Mouse (Mus musculus) cortical plate, adult 2 months (tissue): ENCODE measurements around the gene Vps45. TPM values are rescaled to one million over a fixed set of nuclear protein-coding genes. Genes with fewer than 3 reads are reported as not detected.

Experiments
- H3K27ac ChIP-seq: fragments of 200-500 bp; 2 replicates; pipeline ENCODE4 v1.5.1; 2012; ENCODE audit warnings: low read length, control low read depth, inconsistent platforms; ENCODE audit not compliant: insufficient read depth
- H3K4me1 ChIP-seq: fragments of 200-500 bp; 2 replicates; pipeline ENCODE4 v1.6.1; 2011; ENCODE audit warnings: low read length; ENCODE audit not compliant: control insufficient read depth, insufficient read depth
- H3K4me3 ChIP-seq: fragments of 200-500 bp; 2 replicates; pipeline ENCODE4 v1.5.1; 2011; ENCODE audit warnings: mild to moderate bottlenecking, low read length, control low read depth; ENCODE audit not compliant: insufficient read depth
- CTCF ChIP-seq: fragments of 200-500 bp; IDR thresholded peaks from 2 replicates; pipeline ENCODE4 v1.5.1; 2011; ENCODE audit warnings: mild to moderate bottlenecking, control low read depth, low read length; ENCODE audit not compliant: insufficient read depth; ENCODE audit errors: extremely low read depth
- POLR2A ChIP-seq: fragments of 200-500 bp; IDR thresholded peaks from 2 replicates; pipeline ENCODE4 v1.6.1; 2011; ENCODE audit warnings: mild to moderate bottlenecking, low read length, control low read depth; ENCODE audit not compliant: insufficient read depth; ENCODE audit errors: extremely low read depth
- polyA plus RNA-seq: library from polyadenylated mRNA; depleted of rRNA; stranded (reverse); fragments of >200 nt; gene quantifications from 2 replicates; pipeline ENCODE4 v1.2.3, GENCODE M21; 2012

Vps45 gene
- polyA plus RNA-seq, 1 experiment, result 32.1 TPM

DNA sequence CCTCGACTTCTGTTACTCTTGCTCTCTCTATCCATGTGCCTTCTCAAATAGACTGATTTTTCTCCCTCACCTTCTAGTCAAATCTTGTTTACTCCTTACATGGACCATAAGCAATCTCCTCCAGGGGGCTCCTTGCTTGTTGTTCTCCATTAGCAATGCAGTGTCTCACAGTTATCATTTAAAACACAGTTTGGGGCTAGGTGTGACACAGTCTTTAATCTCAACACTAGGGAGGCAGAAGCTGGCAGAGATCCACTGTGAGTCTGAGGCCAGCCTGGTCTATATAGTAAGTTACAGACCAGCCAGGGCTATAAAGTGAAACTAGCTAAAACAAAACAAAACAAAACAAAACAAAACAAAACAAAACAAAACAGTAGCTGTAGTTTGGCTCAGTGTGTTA is 31.1 kb downstream of the Vps45 start:
- Histone ChIP-seq H3K4me1 (no peaks in the 10 kb centered on the region), H3K4me3 (no peak overlapping the region), H3K27ac (no peak overlapping the region)
- no peak for TF ChIP-seq CTCF
- TF ChIP-seq POLR2A, result no peak

DNA sequence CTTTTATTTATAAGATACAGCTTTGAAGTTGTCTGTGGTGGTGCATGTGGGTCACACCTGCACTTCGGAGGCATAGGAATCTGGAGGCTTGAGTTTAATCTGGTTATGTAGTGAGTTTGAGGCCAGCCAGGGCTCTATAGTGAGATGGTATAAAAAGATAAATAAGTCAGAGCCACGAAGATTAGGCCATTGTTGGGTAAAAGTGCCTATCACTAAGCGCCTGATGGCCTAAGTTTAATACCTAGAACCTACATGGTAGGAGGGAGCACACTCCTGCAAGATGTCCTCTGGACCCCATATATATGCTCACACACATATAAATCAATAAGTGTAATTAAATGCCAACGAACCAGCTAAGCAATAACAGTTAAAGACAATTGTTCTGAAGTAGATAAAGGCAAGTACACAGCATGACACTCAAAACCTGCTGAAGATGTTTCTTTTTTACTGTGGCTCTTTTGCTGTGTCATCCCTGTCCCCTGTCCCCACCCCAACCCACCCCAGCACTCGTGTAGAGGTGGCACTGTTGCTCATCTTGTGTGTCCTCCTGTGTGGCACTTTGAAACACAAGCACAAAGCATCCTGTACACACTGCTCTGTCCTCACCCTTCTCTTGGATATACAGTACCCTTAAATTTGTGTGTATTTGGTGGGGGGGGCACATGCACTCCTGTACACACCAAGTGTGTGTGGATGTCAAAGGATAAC is 36.7 kb downstream of the Vps45 start:
- H3K27ac ChIP-seq, result no peak overlapping the region
- H3K4me3 ChIP-seq, result no peak overlapping the region
- H3K4me1 ChIP-seq, result no peaks in the 10 kb centered on the region
- TF ChIP-seq POLR2A (no peak), CTCF (no peak)

DNA sequence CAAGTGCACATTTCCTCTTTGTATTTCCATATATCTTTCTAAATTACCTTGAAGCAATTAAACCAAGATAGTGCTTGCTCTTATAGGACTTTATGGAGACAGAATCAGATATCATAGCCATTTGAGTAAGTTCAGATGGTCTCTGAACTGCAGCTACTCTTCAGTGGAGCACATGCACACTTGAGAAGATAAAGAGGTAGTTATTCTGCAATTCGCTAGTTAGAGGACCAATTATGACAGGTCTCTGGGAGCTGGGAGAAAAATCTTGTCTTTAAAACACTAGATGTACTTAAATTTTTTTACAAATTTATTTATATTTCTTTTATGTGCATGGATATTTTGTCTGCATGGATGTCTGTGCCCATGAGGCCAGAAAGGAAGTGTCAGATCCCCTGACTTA is 37.5 kb downstream of the Vps45 start:
- Histone ChIP-seq H3K27ac (no peak overlapping the region), H3K4me3 (no peak overlapping the region), H3K4me1 (no peaks in the 10 kb centered on the region)
- TF ChIP-seq CTCF (no peak), POLR2A (no peak)

DNA sequence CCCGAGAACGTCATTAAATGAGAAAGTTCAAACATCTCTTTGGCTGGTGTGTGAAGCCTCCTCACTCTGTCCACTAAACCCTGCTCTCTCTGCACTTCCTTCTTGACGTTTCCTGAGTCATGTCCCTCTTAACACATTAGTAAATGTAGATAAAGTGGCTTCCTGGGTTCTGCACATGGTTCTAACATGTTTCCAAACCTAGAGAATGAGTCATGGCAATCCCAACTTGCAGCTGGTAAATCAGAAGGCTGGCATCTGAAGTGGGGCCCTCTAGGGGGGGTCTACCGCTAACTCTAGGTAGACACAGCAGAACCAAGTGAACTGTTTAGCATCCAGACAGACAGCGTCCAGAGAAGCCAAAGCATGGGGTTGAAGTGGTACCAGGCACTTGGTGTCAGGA is 40.8 kb downstream of the Vps45 start:
- Histone ChIP-seq H3K4me1 (no peaks in the 10 kb centered on the region; the same call in 1 of the 2 replicates), H3K4me3 (no peak overlapping the region), H3K27ac (no peak overlapping the region)
- no peak for TF ChIP-seq CTCF
- no peak for TF ChIP-seq POLR2A

DNA sequence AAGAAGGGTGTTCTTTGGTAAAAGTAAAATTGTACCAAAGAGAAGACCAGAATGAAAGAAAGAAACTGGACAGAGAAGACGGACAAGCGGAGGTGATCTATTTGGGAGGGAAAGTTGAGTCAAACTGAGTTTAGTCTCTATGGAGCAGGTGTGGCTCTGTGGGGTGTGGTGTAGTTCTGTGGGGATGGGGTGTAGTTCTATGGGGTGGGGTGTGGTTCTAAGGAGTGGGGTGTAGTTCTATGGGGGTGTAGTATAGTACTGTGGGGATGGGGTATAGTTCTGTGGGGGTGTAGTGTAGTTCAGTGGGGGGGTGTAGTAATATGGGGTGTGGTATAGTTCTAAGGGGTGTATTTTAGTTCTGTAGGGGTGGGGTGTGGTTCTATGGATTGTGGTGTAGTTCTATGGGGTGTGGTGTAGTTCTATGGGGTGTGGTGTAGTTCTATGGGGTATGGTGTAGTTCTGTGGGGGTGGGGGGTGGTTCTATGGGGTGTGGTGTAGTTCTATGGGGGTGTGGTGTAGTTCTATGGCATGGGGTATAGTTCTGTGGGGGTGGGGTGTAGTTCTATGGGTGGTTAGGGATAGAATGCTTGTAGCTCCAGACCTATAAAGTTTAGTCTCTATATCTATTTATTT is 41.9 kb downstream of the Vps45 start:
- TF ChIP-seq CTCF (no peak), POLR2A (no peak)
- Histone ChIP-seq H3K27ac (no peak overlapping the region), H3K4me1 (no peaks in the 10 kb centered on the region; the same call in none of the 2 replicates), H3K4me3 (no peak overlapping the region)

DNA sequence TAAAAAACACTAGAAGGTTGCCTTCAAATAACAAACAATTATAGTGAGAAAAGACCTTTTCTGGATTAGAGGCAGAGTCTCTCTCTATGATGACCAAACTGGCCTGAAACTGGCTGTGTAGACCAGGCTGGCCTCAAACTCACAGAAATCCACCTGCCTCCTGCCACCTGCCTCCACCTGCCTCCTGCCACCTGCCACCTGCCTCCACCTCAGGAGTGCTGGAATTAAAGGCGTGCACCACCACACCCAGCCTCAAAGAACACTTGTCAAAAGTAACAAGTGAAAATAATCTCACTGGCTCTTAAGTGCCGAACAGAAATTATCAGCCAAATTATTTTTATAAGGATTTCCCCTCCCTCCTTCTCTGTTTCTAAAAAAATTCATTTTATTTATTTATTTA is 42.6 kb downstream of the Vps45 start:
- TF ChIP-seq CTCF (no peak), POLR2A (no peak)
- Histone ChIP-seq H3K4me3 (no peak overlapping the region), H3K4me1 (no peaks in the 10 kb centered on the region; the same call in none of the 2 replicates), H3K27ac (no peak overlapping the region)

DNA sequence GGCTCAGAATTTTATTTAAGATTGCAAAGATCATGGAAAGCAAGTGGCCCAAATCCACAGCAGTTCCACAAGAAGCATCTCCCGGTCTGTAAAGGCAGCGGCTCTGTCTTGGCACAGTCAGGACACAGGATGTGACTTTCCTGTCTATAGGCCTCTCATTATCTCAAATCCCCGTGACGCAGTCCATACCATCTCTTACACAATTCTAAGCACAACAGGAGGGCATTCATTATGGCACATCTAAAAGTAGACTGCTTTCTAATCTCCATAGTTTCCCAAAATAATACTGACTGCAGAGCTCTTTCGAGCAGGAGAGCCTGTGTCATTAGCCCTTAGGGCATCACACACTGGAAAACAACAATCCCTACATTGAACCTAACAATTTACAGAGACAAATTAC is 45.5 kb downstream of the Vps45 start:
- no peak overlapping the region for H3K4me3 ChIP-seq
- TF ChIP-seq POLR2A, result no peak
- TF ChIP-seq CTCF, result no peak
- H3K4me1 ChIP-seq, result no peaks in the 10 kb centered on the region; the same call in none of the 2 replicates
- no peak overlapping the region for H3K27ac ChIP-seq

DNA sequence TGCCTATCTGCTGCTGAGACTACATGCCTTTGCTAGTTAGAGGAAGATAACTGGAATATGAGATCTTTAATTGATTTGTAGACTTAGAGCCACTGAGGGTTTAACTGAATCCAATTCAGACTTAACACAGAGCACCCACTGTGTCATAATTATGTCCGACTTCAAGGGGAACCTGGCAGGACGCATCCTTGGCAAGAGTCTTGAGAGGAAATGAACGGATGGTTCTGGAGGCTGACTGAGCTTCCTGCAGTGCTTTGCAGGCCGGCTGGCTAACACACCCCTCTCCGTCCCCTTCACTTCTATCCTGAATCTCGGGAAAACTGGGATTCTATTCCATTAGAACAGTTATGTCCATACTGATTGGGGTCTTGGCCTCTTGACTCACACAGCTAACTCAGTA is 49.8 kb downstream of the Vps45 start:
- TF ChIP-seq CTCF (no peak), POLR2A (no peak)
- no peaks in the 10 kb centered on the region; the same call in none of the 2 replicates for H3K4me1 ChIP-seq
- H3K27ac ChIP-seq, result no peak overlapping the region
- H3K4me3 ChIP-seq, result no peak overlapping the region

DNA sequence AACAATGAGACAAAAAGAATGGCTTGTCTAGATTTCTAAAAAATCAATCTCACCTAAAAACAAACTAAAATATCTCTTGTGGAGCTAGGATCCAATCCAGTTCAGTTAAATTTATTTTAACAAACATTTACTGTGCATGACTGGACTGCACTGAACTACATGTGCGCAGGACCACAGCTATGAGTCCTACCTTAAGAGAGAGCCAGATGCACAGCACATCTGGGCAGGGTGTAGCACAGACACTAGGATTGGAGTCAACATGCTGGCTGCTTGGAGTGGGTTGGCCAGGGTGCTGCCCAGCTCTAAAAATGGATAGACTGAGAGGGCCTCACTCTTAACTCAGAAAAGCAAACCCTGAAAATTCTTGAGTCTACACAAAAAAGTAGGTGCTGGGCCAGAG is 56.7 kb downstream of the Vps45 start:
- TF ChIP-seq CTCF (no peak), POLR2A (no peak)
- Histone ChIP-seq H3K27ac (peak overlapping the region; percentile 75), H3K4me3 (no peak overlapping the region), H3K4me1 (peaks cover 15% of the 10 kb centered on the region)

DNA sequence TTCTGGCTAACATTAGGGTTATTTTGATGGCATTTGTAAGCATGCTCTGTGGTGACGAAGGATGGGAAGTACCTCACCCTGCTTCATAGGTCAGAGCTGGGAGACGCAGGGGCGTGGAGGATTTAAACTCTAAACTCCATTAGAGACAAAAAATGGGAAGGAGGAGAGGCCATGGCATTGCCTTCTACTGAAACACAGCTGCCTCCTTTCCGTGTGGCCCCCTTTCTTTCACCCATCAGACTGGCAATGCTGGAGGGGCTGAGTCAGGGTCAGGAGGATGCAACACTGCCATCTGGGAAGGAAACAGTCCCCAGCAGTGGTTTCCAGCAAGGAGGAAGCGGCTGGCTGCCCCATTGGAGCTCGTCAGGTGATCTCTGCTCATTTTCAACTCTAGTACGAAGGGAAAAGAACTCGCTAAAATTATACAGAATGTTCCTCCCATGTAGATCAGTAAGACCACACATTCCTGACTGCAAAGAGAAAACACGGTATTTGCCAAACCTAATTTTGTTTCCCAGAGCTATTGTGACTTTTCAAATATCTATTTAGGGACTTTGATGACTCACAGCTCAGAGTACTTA is 57.3 kb downstream of the Vps45 start:
- TF ChIP-seq POLR2A, result no peak
- Histone ChIP-seq H3K27ac (peak overlapping the region; percentile 45), H3K4me1 (peaks cover 15% of the 10 kb centered on the region), H3K4me3 (no peak overlapping the region)
